13 mouse cellular contexts compared by ENCODE assay signal in genomic region chr1:59174514-59175373, GRCm38 (mm10).
"Had no signal": no experiment of that assay in that cellular context is flagged by ENCODE, and none has a peak within 500 bp of the region (broad histone marks: within the 10 kb centered on the region; RNA-seq: fewer than 3 reads in every experiment).

No protein-coding gene starts in this region.

- H3K4me1 ChIP-seq: limb, embryonic 12.5 days; midbrain, embryonic 10.5 days; neural tube, embryonic 13.5 days; stomach, embryonic 15.5 days had no signal

- H3K4me3 ChIP-seq: limb, embryonic 12.5 days; midbrain, embryonic 10.5 days; neural tube, embryonic 13.5 days; stomach, embryonic 15.5 days had no signal

- ATAC-seq: inflammation-experienced regulatory T-cells, adult 6 months; intestine, postnatal 0 days; midbrain, embryonic 16.5 days had no signal

- H3K27ac ChIP-seq: limb, embryonic 12.5 days; midbrain, embryonic 10.5 days; neural tube, embryonic 13.5 days; stomach, embryonic 15.5 days had no signal

- H3K27me3 ChIP-seq: limb, embryonic 12.5 days; neural tube, embryonic 13.5 days; stomach, embryonic 15.5 days had no signal

- H3K4me2 ChIP-seq: limb, embryonic 12.5 days; neural tube, embryonic 13.5 days; stomach, embryonic 15.5 days had no signal

- H3K9ac ChIP-seq: limb, embryonic 12.5 days; neural tube, embryonic 13.5 days; stomach, embryonic 15.5 days had no signal

- H3K9me3 ChIP-seq: limb, embryonic 12.5 days; midbrain, embryonic 10.5 days; neural tube, embryonic 13.5 days; stomach, embryonic 15.5 days had no signal

- DNase-seq: kidney, adult 8-10 months; kidney, postnatal 25 days; layer of hippocampus, adult 9-11 months; lung, postnatal 36 days; right cerebral cortex, postnatal 14 days; thymus, postnatal 4 days had no signal
